Mouse (Mus musculus) liver, embryonic 11.5 days (tissue): ENCODE results near the gene Lypla2. TPM values are rescaled to one million over a fixed set of nuclear protein-coding genes. Genes with fewer than 3 reads are reported as not detected.
A peak's percentile ranks its signal among the peaks of the same experiment; 100 is the strongest.

Experiments used
- ATAC-seq: fragments of 200-750 bp; cut with Nextera tagmentation; replicated peaks from 2 replicates; pipeline ENCODE4 v1.8.0; 2017; ENCODE audit warnings: moderate number of reproducible peaks, mild to moderate bottlenecking, moderate TSS enrichment, moderate library complexity; ENCODE audit not compliant: low FRiP score
- DNase-seq: peaks from one replicate; pipeline ENCODE4 v3.0.0-alpha.2; 2017; ENCODE audit warnings: low spot score
- H3K27ac ChIP-seq: fragments of 300-500 bp; sonication (generic); 2 replicates; pipeline ENCODE4 v1.5.1; 2014; ENCODE audit warnings: mild to moderate bottlenecking, low read depth, low read length, control low read depth
- H3K27me3 ChIP-seq: fragments of 300-500 bp; sonication (generic); replicated peaks from 2 replicates; pipeline ENCODE4 v1.6.1; 2014; ENCODE audit warnings: low read length, mixed read lengths; ENCODE audit not compliant: control insufficient read depth, insufficient read depth
- H3K36me3 ChIP-seq: fragments of 300-500 bp; sonication (generic); 2 replicates; pipeline ENCODE4 v1.6.1; 2014; ENCODE audit warnings: mild to moderate bottlenecking, low read length, moderate library complexity, mixed read lengths; ENCODE audit not compliant: control insufficient read depth, insufficient read depth
- H3K4me1 ChIP-seq: fragments of 300-500 bp; sonication (generic); replicated peaks from 2 replicates; pipeline ENCODE4 v1.6.1; 2014; ENCODE audit warnings: low read length, mixed read lengths; ENCODE audit not compliant: control insufficient read depth, insufficient read depth
- H3K4me2 ChIP-seq: fragments of 300-500 bp; sonication (generic); 2 replicates; pipeline ENCODE4 v1.6.1; 2014; ENCODE audit warnings: mild to moderate bottlenecking, control low read depth, moderate library complexity
- H3K4me3 ChIP-seq: fragments of 300-500 bp; sonication (generic); 2 replicates; pipeline ENCODE4 v1.5.1; 2014; ENCODE audit warnings: low read depth, low read length, control low read depth
- H3K9ac ChIP-seq: fragments of 300-500 bp; sonication (generic); 2 replicates; pipeline ENCODE4 v1.6.1; 2014; ENCODE audit warnings: low read depth, low read length, control low read depth
- H3K9me3 ChIP-seq: fragments of 300-500 bp; sonication (generic); 2 replicates; pipeline ENCODE4 v1.6.1; 2016; ENCODE audit warnings: low read length, inconsistent platforms, mixed read lengths; ENCODE audit not compliant: control insufficient read depth
- WGBS: fragments of 180-500 bp; shearing (Covaris S2); extraction: QIAGEN DNeasy Blood & Tissue Kit; methylation state at CpG from one replicate; pipeline ENCODE4 v1.1.7; 2014; 5-methylcytosine and 5-hydroxymethylcytosine counted together
- polyA plus RNA-seq: library from polyadenylated mRNA; unstranded; fragments of >200 nt; fragmentation: Nextera tagmentation; extraction: Ambion mirVana; gene quantifications from 2 replicates; pipeline ENCODE4 v1.2.1, GENCODE M21; 2014

Gene Lypla2
- 104 and 106 TPM in 2 replicates for polyA plus RNA-seq

DNA sequence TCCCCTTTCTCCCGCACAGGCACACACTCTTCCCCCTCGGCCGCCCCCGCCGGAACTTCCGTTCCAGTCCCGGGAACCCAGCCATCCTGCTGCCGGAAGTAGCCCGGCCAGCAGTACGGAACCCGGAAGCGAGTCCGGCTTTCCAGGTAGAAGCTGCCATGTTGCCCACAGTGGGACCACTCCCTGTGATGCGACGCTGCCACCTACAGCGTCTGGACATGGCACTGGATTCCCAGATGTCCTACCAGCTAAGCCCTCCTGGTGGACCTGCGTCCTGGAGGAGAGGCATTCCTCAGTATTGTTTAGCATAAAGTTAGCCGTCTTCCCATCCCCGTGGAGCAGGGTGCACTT is at the start of gene Lypla2:
Gene Lypla2, minus strand, starts transcription at position 71 of the 351 bp plus-strand sequence.
- Histone ChIP-seq H3K4me1 (peaks cover 18% of the 10 kb centered on the region), H3K9ac (peak within 1 kb of the TSS; percentile 76), H3K27me3 (no peaks in the 10 kb centered on the region), H3K4me3 (peak within 1 kb of the TSS; percentile 83), H3K36me3 (peaks cover 32% of the 10 kb centered on the region), H3K27ac (no peak within 1 kb of the TSS; the same call in 1 of the 2 replicates), H3K9me3 (no peaks in the 10 kb centered on the region), H3K4me2 (peak within 1 kb of the TSS; percentile 78)
- DNase-seq (peak; percentile 82), ATAC-seq (peak; percentile 77)
- WGBS = 2% methylated on average over 19 of the region's 19 CpGs

DNA sequence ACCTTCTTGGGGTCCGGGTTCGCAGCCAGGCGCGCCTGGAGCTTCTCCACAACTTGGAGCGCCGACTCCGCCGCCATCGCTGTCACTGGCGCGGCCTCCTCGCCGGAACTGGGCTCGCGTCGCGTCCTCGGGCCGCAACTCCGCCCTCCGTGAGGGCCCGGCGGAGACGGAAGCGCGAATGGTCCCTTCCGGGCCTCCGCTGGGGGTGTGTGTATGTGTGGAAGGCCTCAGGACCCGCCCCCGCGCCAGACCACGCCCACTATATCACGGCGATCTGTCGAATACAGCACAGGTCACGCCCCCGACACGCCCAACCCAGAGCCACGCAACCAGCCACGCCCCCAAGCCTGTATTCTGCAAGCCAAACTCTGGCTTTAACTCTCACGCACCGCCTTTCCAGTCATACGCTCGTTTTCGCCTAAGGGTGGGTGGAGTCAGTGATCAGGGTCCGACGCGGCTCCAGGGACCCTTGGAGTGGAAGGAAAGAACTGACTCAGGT is 49.2 kb upstream of the Lypla2 start, which contains the start of gene Eloa:
Gene Eloa, minus strand, starts transcription at position 215 of the 499 bp plus-strand sequence.
- WGBS = under 1% methylated on average over 48 of the region's 48 CpGs
- H3K9ac ChIP-seq = peak within 1 kb of the TSS; percentile 98
- no peaks in the 10 kb centered on the region for H3K27me3 ChIP-seq
- peak within 1 kb of the TSS; percentile 100 for H3K4me3 ChIP-seq
- DNase-seq (peak; percentile 100), ATAC-seq (peak; percentile 98)
- peak within 1 kb of the TSS; percentile 87 for H3K27ac ChIP-seq
- H3K4me1 ChIP-seq = peaks cover 11% of the 10 kb centered on the region
- H3K9me3 ChIP-seq = no peaks in the 10 kb centered on the region
- no peaks in the 10 kb centered on the region; the same call in 1 of the 2 replicates for H3K36me3 ChIP-seq
- H3K4me2 ChIP-seq = peak within 1 kb of the TSS; percentile 84

DNA sequence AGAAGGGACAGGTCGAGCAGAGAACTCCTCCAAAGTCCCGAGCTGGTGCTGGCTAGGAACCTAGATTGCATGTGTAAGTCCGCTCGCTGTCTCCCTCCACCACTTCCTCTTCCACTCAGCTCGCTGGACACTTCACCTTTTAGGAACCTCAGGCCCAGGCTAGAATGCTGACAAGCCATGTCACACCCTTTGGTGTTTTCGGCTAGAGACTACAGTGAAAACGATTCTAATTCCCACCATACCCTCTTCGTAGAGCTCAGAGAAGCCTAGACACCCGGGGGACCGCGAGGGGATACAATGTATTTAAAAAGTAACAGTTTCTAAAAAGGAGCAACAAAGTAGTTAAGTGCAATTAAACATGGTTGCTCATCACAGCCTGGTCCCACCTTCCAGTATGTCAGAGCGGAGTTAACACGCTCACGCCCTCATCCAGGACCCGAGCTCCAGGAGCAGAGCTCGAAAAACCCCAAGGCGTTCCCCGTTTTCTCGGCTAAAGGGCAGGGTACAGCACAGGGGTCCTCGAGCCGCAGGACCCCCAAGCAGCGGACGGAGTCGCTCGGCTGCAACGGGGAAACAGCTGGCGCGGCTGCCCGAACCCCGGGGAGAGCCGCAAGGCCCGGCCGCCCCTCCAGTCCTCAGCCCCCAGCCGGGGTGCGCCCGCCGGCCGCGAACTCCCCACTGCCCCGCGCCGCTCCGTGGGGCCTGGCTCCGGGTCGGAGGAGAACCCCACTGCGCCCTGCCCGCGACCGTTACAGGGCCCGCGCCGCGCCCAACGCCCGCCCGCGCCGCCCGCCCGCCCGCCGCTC is 48.5 kb upstream of the Lypla2 start:
- WGBS = under 1% methylated on average over 58 of the region's 62 CpGs
- Histone ChIP-seq H3K9me3 (no peaks in the 10 kb centered on the region), H3K4me2 (peak overlapping the region; percentile 84), H3K9ac (peak overlapping the region; percentile 98), H3K36me3 (no peaks in the 10 kb centered on the region; the same call in 1 of the 2 replicates), H3K4me1 (peaks cover 11% of the 10 kb centered on the region), H3K4me3 (peak overlapping the region; percentile 100), H3K27me3 (no peaks in the 10 kb centered on the region), H3K27ac (peak overlapping the region; percentile 87)
- ATAC-seq (peak; percentile 59), DNase-seq (peak; percentile 56)

DNA sequence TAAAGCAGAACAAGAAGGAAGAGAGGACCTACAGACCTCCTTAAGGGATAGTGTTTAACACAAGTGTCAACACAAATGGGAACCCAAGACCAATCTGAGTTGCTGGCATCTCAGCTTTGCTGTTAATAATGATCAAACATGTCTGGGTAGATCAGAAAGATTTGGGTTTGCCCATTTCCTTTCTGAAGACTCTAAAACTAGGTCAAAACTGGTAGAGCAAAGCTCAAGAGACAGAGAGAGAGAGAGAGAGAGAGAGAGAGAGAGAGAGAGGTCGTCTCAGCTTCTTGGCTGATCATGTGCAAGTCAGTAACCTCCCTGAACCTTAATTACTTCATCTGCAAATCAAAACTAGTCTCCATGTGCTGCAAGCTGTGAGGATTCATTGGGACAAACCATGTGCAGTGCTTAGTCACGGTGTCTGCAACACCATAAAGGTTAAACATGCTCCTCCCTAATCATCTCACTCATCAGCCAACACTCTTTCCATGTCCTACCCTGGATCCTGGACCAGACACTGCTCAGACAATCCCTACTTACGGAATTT is 43.7 kb upstream of the Lypla2 start:
- no peak for DNase-seq
- Histone ChIP-seq H3K4me2 (no peak overlapping the region), H3K4me1 (peaks cover 11% of the 10 kb centered on the region), H3K9me3 (no peaks in the 10 kb centered on the region), H3K36me3 (peaks cover 14% of the 10 kb centered on the region), H3K9ac (no peak overlapping the region), H3K27ac (no peak overlapping the region), H3K4me3 (no peak overlapping the region), H3K27me3 (no peaks in the 10 kb centered on the region)
- ATAC-seq = no peak
- 83% methylated on average over 3 of the region's 3 CpGs for WGBS

DNA sequence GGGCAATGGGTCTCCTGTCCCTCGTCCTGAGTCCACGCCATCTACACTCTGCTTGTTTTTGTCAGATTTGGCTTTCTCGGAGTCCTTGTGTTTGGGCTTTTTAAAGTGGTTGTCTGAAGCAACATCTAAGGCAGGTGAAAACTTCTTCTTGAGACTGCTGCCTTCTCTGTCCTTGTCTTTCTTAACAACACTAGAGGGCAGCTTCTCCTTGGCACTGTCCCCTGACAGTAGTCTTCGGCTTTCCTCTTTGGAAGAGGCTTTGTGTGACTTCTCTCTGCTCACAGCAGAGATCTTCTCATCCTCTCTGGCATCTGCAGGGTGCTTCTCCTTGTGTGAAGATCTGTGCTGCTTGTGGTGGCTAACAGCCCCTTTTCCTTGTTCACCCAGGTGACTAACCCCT is 38.2 kb upstream of the Lypla2 start:
- DNase-seq (no peak), ATAC-seq (no peak)
- H3K4me1 ChIP-seq = no peaks in the 10 kb centered on the region
- WGBS = 92% methylated on average over 4 of the region's 4 CpGs
- H3K4me2 ChIP-seq = no peak overlapping the region
- no peak overlapping the region for H3K9ac ChIP-seq
- peaks cover 54% of the 10 kb centered on the region for H3K36me3 ChIP-seq
- H3K9me3 ChIP-seq = no peaks in the 10 kb centered on the region
- no peak overlapping the region for H3K4me3 ChIP-seq
- H3K27me3 ChIP-seq = no peaks in the 10 kb centered on the region
- no peak overlapping the region for H3K27ac ChIP-seq

DNA sequence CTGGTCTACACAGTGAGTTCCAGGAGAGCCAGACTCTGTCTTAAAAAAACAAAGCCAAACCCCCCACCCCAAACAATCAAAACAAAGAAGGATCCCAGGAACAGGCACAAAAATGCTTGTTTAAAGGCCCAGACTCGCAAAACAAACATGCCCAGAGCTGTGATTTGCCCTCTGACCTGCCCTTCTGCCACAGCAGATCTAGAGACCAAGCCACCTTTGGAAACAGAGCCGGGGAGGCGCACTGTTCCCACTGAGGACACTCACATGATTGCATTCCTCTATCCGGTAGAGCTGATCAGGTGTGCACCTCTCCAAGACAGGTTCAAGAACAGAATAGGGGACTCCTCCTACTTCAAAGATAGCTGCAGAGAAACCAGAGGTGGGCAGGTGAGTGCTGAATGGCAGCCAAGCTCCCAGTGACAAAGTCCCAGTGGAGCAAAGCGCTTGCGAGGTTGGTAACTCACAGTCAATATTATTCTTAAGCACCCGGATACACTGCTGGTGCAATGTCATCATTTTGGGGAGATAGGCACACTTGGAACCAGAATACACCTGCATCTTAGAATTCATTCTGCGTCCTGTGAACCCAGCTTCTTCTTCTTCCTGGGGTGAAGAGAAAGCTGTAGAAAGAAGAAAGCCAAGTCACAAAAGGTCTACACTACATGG is 36.5 kb upstream of the Lypla2 start:
- H3K27me3 ChIP-seq = no peaks in the 10 kb centered on the region
- H3K9ac ChIP-seq = no peak overlapping the region
- WGBS = 88% methylated on average over 8 of the region's 8 CpGs
- H3K9me3 ChIP-seq = no peaks in the 10 kb centered on the region
- no peak for DNase-seq
- H3K4me3 ChIP-seq = no peak overlapping the region
- no peak for ATAC-seq
- H3K4me2 ChIP-seq = no peak overlapping the region
- H3K4me1 ChIP-seq = no peaks in the 10 kb centered on the region
- peaks cover 70% of the 10 kb centered on the region for H3K36me3 ChIP-seq
- H3K27ac ChIP-seq = no peak overlapping the region

DNA sequence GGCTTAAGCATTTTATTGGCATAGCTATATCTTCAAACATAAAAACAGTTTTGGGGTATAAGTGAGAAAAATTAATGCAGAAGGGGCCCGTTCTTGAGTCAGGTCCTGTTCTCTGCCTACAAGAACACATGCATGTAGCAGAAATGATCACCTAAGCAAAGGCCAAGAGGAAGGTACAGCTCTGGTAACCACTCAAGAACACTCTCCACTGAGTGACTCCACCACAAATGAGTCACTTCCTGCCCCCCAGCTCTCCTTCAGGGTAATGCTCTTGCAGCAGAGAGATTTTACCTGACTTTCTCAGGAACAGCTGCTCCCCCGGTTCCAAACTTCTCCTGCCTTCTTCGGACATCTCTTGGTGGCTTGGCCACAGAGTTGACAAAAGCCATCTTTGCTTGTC is 34.4 kb upstream of the Lypla2 start:
- Histone ChIP-seq H3K4me3 (no peak overlapping the region), H3K27me3 (no peaks in the 10 kb centered on the region), H3K27ac (no peak overlapping the region), H3K4me1 (no peaks in the 10 kb centered on the region), H3K9ac (no peak overlapping the region), H3K4me2 (no peak overlapping the region), H3K36me3 (peaks cover 71% of the 10 kb centered on the region), H3K9me3 (no peaks in the 10 kb centered on the region)
- 86% methylated on average over 3 of the region's 3 CpGs for WGBS
- ATAC-seq (no peak), DNase-seq (no peak)

DNA sequence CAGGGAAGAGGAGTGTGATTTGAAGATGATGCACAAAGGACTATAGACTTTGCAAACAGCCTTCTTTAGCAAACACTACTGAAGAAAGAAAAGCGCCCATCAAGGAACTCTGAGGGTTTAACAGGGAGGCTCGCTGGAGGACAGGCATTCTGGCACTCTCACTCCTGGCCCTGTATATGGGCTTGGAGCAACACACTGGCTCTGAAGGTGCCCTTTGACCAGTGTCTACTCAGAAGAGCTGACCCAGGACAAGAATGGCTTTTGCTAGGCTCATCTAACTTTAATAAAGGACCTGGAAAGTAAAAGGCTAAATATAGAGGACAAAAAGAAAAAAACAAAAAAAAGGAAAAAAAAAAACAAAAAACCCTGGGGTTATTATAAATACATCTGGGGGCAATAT is 32.5 kb upstream of the Lypla2 start:
- DNase-seq (no peak), ATAC-seq (no peak)
- H3K9me3 ChIP-seq = no peaks in the 10 kb centered on the region

More for the DNA sequence above, 32.5 kb upstream of the Lypla2 start:
- Histone ChIP-seq H3K4me1 (no peaks in the 10 kb centered on the region), H3K27ac (no peak overlapping the region), H3K4me2 (no peak overlapping the region), H3K27me3 (no peaks in the 10 kb centered on the region), H3K36me3 (peaks cover 59% of the 10 kb centered on the region), H3K9ac (no peak overlapping the region), H3K4me3 (no peak overlapping the region)
- WGBS = 79% methylated on average over 2 of the region's 2 CpGs
